In the genomic region with DNA sequence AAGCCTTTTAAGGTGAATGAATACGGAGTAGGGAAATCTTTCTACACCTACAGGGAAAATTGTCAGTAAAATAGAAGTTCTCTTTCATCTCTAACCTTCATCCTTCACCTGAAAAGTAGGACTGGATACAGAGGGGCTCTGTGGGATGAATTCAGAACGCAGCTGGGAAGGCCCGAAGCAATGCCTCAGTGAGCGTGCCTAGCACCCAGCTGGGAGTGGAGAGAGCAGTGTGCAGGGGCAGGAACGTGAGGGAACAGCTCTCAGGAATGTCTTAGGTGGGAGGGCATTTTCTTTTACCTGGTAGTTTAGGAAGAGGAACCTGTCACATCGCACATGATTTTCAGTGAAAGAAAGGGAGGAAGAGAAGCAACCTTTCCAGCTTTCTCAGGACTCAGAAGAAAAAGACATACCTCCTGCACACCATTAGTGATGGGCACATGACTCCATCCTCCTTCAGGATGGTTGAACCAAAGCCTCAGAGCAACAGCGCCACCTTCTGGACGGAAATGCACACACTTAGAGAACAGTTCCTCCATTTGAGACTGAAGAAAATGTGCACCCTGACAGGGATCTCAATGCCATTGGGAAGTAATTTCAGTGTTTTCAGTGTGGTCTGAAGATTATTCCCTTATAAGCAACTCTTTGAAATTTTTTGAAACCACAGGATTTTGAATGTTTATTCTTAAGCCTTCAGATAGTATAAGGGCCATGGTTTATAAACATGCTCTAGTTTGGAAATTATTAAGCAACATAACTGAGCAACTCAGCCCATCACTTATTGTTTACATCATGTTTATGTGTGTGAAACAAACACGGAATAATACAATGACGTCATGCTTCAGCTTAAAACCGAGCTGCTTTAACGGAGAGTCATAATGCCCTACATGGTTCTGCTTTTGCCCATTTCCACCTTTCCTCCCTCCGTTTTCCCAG, we compare ENCODE assay signal across 9 mouse cellular contexts.
A peak's percentile ranks its signal among the peaks of the same experiment; 100 is the strongest.
DNase-seq lines count a peak whose midpoint lies in the region; ATAC-seq lines count a peak whose summit lies in the region.
"Had no signal": no experiment of that assay in that cellular context is flagged by ENCODE, and none has a peak within 500 bp of the region (broad histone marks: within the 10 kb centered on the region; RNA-seq: fewer than 3 reads in every experiment).

No protein-coding gene starts in this region.

- no peaks in the 10 kb centered on the region for H3K36me3 ChIP-seq in forebrain, embryonic 12.5 days (replicated peaks)
- no peaks in the 10 kb centered on the region for H3K36me3 ChIP-seq in lung, embryonic 16.5 days (ENCODE audit: control insufficient read depth, insufficient read depth, low read length)
- H3K36me3 ChIP-seq: liver, embryonic 15.5 days had no signal

- no peaks in the 10 kb centered on the region for H3K27me3 ChIP-seq in forebrain, embryonic 12.5 days
- H3K27me3 ChIP-seq in lung, embryonic 16.5 days (ENCODE audit: control insufficient read depth, insufficient read depth, low read depth, low read length), result no peaks in the 10 kb centered on the region
- H3K27me3 ChIP-seq: liver, embryonic 15.5 days had no signal

- 32% methylated on average over 13 of the region's 13 CpGs for WGBS in forebrain, embryonic 12.5 days
- 25% methylated on average over 13 of the region's 13 CpGs for WGBS in large intestine, adult 2 months
- WGBS in lung, embryonic 16.5 days, result 26% methylated on average over 13 of the region's 13 CpGs

- no peak overlapping the region for H3K27ac ChIP-seq in forebrain, embryonic 12.5 days
- H3K27ac ChIP-seq in lung, embryonic 16.5 days (ENCODE audit: low read length), result no peak overlapping the region
- H3K27ac ChIP-seq: liver, embryonic 15.5 days had no signal

- H3K4me2 ChIP-seq in forebrain, embryonic 12.5 days, result no peak overlapping the region
- H3K4me2 ChIP-seq in lung, embryonic 16.5 days (ENCODE audit: low read depth, low read length), result no peak overlapping the region
- H3K4me2 ChIP-seq: liver, embryonic 15.5 days had no signal

- DNase-seq in MN1 (ENCODE audit: low spot score), result peak; percentile 84
- peak; percentile 37 for DNase-seq in c-Kit-positive CD71-positive TER-119-positive erythroid progenitor cells, embryonic 14.5 days (ENCODE audit: low spot score)
- DNase-seq in heart, postnatal 4 days, result peak; percentile 91
- DNase-seq in large intestine, adult 2 months (ENCODE audit: low read depth, low spot score), result peak; percentile 10
- DNase-seq in retina, embryonic 14.5 days (ENCODE audit: low spot score), result peak; percentile 78
- peak; percentile 87 for DNase-seq in urinary bladder, postnatal 25 days (ENCODE audit: low spot score)

- no peak overlapping the region for H3K9ac ChIP-seq in forebrain, embryonic 12.5 days
- H3K9ac ChIP-seq in lung, embryonic 16.5 days (ENCODE audit: low read length), result no peak overlapping the region
- H3K9ac ChIP-seq: liver, embryonic 15.5 days had no signal

- H3K9me3 ChIP-seq in forebrain, embryonic 12.5 days, result no peaks in the 10 kb centered on the region
- no peaks in the 10 kb centered on the region for H3K9me3 ChIP-seq in lung, embryonic 16.5 days (ENCODE audit: control insufficient read depth, low read length)
- H3K9me3 ChIP-seq: liver, embryonic 15.5 days had no signal

- peak; percentile 83; the same call in 1 of the 2 replicates for ATAC-seq in forebrain, embryonic 12.5 days (ENCODE audit: low FRiP score)
- ATAC-seq in lung, embryonic 16.5 days (ENCODE audit: low read depth), result peak; percentile 80

- H3K4me1 ChIP-seq in forebrain, embryonic 12.5 days, result no peaks in the 10 kb centered on the region
- no peaks in the 10 kb centered on the region; the same call in none of the 2 replicates for H3K4me1 ChIP-seq in lung, embryonic 16.5 days (replicated peaks; ENCODE audit: control insufficient read depth, insufficient read depth, low read length)
- H3K4me1 ChIP-seq: liver, embryonic 15.5 days had no signal

- H3K4me3 ChIP-seq in forebrain, embryonic 12.5 days (replicated peaks), result no peak overlapping the region
- H3K4me3 ChIP-seq in lung, embryonic 16.5 days (ENCODE audit: low read length), result no peak overlapping the region
- H3K4me3 ChIP-seq: liver, embryonic 15.5 days had no signal

Comparison
In these comparisons a context has a peak if more than half of its experiments do, and no peak if none do; other contexts are left out.
1. DNase-seq: peak in every context shown above with its lines; median percentile 91 in heart, postnatal 4 days; 87 in urinary bladder, postnatal 25 days; 84 in MN1; 78 in retina, embryonic 14.5 days; 37 in c-Kit-positive CD71-positive TER-119-positive erythroid progenitor cells, embryonic 14.5 days; 10 in large intestine, adult 2 months.